Mouse (Mus musculus) myocyte (in vitro differentiated cells): Measurements from ENCODE around the gene Mapkapk3. TPM values are rescaled to one million over a fixed set of nuclear protein-coding genes. Genes with fewer than 3 reads are reported as not detected.

Source experiments
- H3K27me3 ChIP-seq: one replicate; pipeline ENCODE4 v1.6.1; 2011; ENCODE audit not compliant: control insufficient read depth, insufficient read depth, insufficient read length
- H3K36me3 ChIP-seq: one replicate; pipeline ENCODE4 v1.6.1; 2011; ENCODE audit not compliant: control insufficient read depth, insufficient read depth
- H3K4me2 ChIP-seq: one replicate; pipeline ENCODE4 v1.6.1; 2011; ENCODE audit warnings: low read depth, control low read depth
- H3K4me3 ChIP-seq: one replicate; pipeline ENCODE4 v1.5.1; 2011; ENCODE audit warnings: mild to moderate bottlenecking, control low read depth, moderate library complexity
- H3K79me2 ChIP-seq: one replicate; pipeline ENCODE4 v1.6.1; 2011; ENCODE audit not compliant: control insufficient read depth, insufficient read depth
- H3ac ChIP-seq: one replicate; pipeline ENCODE4 v1.6.1; 2011; ENCODE audit not compliant: control insufficient read depth, insufficient read length
- CEBPB ChIP-seq: IDR thresholded peaks from 2 replicates; pipeline ENCODE4 v1.6.1; 2011; ENCODE audit warnings: mild to moderate bottlenecking, moderate library complexity; ENCODE audit not compliant: poor library complexity, insufficient read depth, severe bottlenecking
- E2F4 ChIP-seq: IDR thresholded peaks from one replicate; pipeline ENCODE4 v1.6.1; 2011; ENCODE audit warnings: mild to moderate bottlenecking, control low read depth, moderate library complexity; ENCODE audit not compliant: insufficient read depth
- MAX ChIP-seq: IDR thresholded peaks from one replicate; pipeline ENCODE4 v1.6.1; 2011; ENCODE audit warnings: low read depth, mild to moderate bottlenecking, control low read depth
- MYOD1 ChIP-seq, 3 experiments: IDR thresholded peaks; one replicate each; pipeline ENCODE4 v1.6.1; 2011; ENCODE audit warnings: control low read depth in 2 of 3, low read depth in 2 of 3, mild to moderate bottlenecking in 2 of 3, moderate library complexity in 1 of 3; ENCODE audit not compliant: insufficient read length in 2 of 3, control insufficient read depth in 1 of 3
- MYOG ChIP-seq, 3 experiments: IDR thresholded peaks; one replicate each; pipeline ENCODE4 v1.6.1; 2011; ENCODE audit warnings: control low read depth in 2 of 3, low read depth in 2 of 3, mild to moderate bottlenecking in 2 of 3; ENCODE audit not compliant: insufficient read length in 2 of 3, control insufficient read depth in 1 of 3, insufficient read depth in 1 of 3
- POLR2A ChIP-seq: IDR thresholded peaks from one replicate; pipeline ENCODE4 v1.6.1; 2011; ENCODE audit warnings: low read depth, mild to moderate bottlenecking, control low read depth, moderate library complexity; ENCODE audit not compliant: insufficient read length
- POLR2AphosphoS2 ChIP-seq: IDR thresholded peaks from one replicate; pipeline ENCODE4 v1.6.1; 2011; ENCODE audit warnings: low read depth, control low read depth; ENCODE audit not compliant: insufficient read length
- REST ChIP-seq: IDR thresholded peaks from one replicate; pipeline ENCODE4 v1.6.1; 2011; ENCODE audit warnings: mild to moderate bottlenecking, control low read depth, moderate library complexity; ENCODE audit not compliant: insufficient read depth, insufficient read length
- SRF ChIP-seq: IDR thresholded peaks from one replicate; pipeline ENCODE4 v1.6.1; 2011; ENCODE audit warnings: low read depth; ENCODE audit not compliant: control insufficient read depth, insufficient read length
- TCF12 ChIP-seq: IDR thresholded peaks from one replicate; pipeline ENCODE4 v1.6.1; 2011; ENCODE audit warnings: mild to moderate bottlenecking, control low read depth; ENCODE audit not compliant: poor library complexity, insufficient read depth, severe bottlenecking
- TCF3 ChIP-seq: IDR thresholded peaks from one replicate; pipeline ENCODE4 v1.6.1; 2011; ENCODE audit warnings: low read depth, control low read depth; ENCODE audit not compliant: insufficient read length
- USF1 ChIP-seq: IDR thresholded peaks from one replicate; pipeline ENCODE4 v1.6.1; 2011; ENCODE audit warnings: low read depth, mild to moderate bottlenecking, control low read depth, moderate library complexity
- polyA plus RNA-seq: library from polyadenylated mRNA; unstranded; fragments of >200 nt; fragmentation: generic; extraction: Trizol; gene quantifications from one replicate; pipeline ENCODE4 v1.2.1, GENCODE M21; 2012; ENCODE audit warnings: missing spikeins

Mapkapk3 gene
- polyA plus RNA-seq, 1 experiment = 3.9 TPM

DNA sequence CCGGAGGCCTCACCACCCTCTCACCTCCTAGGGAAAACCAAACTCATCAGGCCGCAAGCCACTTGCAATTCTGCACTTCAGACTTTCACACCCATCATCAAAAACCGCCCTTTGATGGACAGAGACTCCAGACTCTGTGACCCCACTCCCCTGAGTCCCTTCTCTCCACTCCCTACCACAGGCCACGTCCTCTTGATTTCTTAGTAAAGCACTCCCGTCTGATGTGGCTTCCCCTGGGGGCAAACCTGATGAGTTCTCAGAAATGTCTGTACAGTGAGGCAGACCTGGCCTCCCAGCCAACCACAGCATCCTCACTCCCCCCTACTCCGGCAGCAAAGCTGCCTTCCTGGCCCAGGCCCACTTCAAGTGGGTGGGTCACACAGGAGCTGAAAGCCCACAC, 44.7 kb upstream of the Mapkapk3 start:
- Histone ChIP-seq H3K36me3 (no peaks in the 10 kb centered on the region), H3ac (no peak overlapping the region), H3K4me2 (no peak overlapping the region), H3K4me3 (no peak overlapping the region), H3K27me3 (no peaks in the 10 kb centered on the region), H3K79me2 (no peaks in the 10 kb centered on the region)
- no peak for TF ChIP-seq USF1
- TF ChIP-seq CEBPB = no peak
- no peak for TF ChIP-seq MYOD1 (IDR thresholded peaks at IDR 0.05; ENCODE audit: control insufficient read depth in 1 of 3, insufficient read length in 2 of 3, low read depth in 2 of 3)
- no peak for TF ChIP-seq SRF
- no peak for TF ChIP-seq POLR2AphosphoS2
- TF ChIP-seq TCF3 = no peak
- no peak for TF ChIP-seq POLR2A
- TF ChIP-seq E2F4 = no peak
- TF ChIP-seq TCF12 = no peak

DNA sequence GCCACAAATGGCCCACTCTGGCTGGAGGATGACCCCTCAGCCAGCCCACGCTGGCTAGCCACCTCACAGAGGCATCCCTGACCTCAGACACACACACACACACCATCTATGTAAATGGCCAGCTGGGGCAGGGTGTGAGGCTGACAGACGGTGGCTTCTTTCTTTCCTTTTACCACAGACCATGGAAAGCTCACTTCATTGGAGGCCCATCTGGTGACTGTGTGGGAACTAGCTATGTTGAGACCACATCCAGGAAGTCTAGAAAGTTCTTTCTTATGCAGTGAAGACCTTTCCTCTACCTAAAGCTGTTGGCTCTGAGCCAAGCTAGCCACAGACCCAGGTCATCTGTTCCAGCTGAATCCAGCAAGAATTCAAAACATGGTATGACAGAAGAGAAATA, 44.0 kb upstream of the Mapkapk3 start:
- Histone ChIP-seq H3ac (no peak overlapping the region), H3K4me2 (no peak overlapping the region), H3K4me3 (no peak overlapping the region), H3K36me3 (no peaks in the 10 kb centered on the region), H3K27me3 (no peaks in the 10 kb centered on the region), H3K79me2 (no peaks in the 10 kb centered on the region)
- TF ChIP-seq MAX (no peak), TCF3 (no peak), MYOD1 (IDR thresholded peaks at IDR 0.05; ENCODE audit: control insufficient read depth in 1 of 3, insufficient read length in 2 of 3, low read depth in 2 of 3) (no peak), E2F4 (no peak), POLR2A (no peak), USF1 (no peak), REST (no peak), MYOG (IDR thresholded peaks at IDR 0.05; ENCODE audit: control insufficient read depth in 1 of 3, insufficient read depth in 1 of 3, insufficient read length in 2 of 3, low read depth in 2 of 3) (no peak), SRF (no peak), CEBPB (no peak), TCF12 (no peak), POLR2AphosphoS2 (no peak)

DNA sequence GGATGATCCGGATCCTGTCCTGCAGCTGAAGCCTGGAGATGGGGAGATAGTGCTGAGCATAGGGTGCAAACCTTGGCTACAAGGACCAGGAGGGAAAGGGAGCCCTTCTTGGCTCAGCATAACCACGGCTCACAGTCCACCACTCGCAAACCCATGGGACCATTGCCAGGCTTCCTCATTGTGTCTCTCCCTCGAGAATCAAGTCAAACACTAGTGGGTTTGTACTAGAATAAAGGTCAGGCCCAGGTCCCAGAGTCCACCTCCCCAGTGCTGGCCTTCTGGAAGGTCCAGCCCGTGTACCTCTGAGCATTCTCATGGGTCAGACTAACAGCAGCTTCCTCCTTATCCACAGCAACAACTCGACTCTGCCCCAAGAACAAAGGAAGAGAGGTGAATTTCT, 41.1 kb upstream of the Mapkapk3 start:
- Histone ChIP-seq H3K4me2 (no peak overlapping the region), H3K4me3 (no peak overlapping the region), H3ac (no peak overlapping the region), H3K36me3 (no peaks in the 10 kb centered on the region), H3K27me3 (no peaks in the 10 kb centered on the region), H3K79me2 (no peaks in the 10 kb centered on the region)
- TF ChIP-seq MAX = no peak
- no peak for TF ChIP-seq SRF

DNA sequence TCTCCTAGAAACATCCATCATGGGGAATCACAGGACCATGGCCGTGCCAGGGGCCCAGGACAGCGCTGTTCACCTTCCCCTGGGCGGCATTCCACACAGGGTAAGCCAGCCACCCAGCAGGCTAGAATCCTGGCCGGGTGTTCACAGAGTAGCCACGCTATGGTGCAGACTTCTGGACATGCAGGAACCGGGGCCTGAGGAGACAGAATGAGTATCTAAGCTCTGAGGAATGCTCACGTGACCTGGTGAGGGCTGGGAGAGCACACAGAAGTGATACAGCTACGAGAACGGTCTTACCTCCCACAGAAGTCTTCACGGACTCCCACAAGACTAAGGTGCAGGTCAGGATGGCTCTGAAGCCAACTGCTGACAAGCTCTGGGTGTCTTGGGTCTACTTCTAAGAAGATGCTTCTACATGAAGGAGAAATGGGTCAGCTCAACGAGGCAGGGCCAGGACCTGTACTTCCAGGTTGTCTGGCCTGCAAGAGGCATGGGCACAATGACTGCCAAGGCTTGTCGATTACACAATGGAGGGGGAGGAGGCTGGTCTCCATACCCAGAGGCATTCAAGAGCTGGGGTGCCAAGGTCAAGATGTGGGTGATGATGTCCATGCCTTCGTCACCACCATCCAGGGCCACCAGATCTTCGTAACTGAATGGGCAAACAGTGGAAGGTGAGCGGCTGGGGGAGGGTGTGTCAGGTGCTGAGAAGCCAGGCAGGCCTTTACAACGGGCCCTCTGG, 38.4 kb upstream of the Mapkapk3 start:
- no peak for TF ChIP-seq MYOG (IDR thresholded peaks at IDR 0.05; ENCODE audit: control insufficient read depth in 1 of 3, insufficient read depth in 1 of 3, insufficient read length in 2 of 3, low read depth in 2 of 3)

GRCm38 (mm10) chr9:107325904-107326303, 36.2 kb upstream of the Mapkapk3 start:
- no peak overlapping the region for H3K4me3 ChIP-seq
- no peaks in the 10 kb centered on the region for H3K79me2 ChIP-seq
- TF ChIP-seq SRF (no peak), MYOG (IDR thresholded peaks at IDR 0.05; ENCODE audit: control insufficient read depth in 1 of 3, insufficient read depth in 1 of 3, insufficient read length in 2 of 3, low read depth in 2 of 3) (peak; percentile 38 to 90 (median 57)), MYOD1 (IDR thresholded peaks at IDR 0.05; ENCODE audit: control insufficient read depth in 1 of 3, insufficient read length in 2 of 3, low read depth in 2 of 3) (peak in 2 of 3 experiments; percentile 53 to 67), TCF3 (no peak)
- no peak overlapping the region for H3ac ChIP-seq
- H3K4me2 ChIP-seq = no peak overlapping the region
- no peaks in the 10 kb centered on the region for H3K27me3 ChIP-seq
- H3K36me3 ChIP-seq = no peaks in the 10 kb centered on the region

More for the DNA sequence above, 38.4 kb upstream of the Mapkapk3 start:
- Histone ChIP-seq H3K36me3 (no peaks in the 10 kb centered on the region), H3K4me2 (no peak overlapping the region), H3ac (no peak overlapping the region), H3K27me3 (no peaks in the 10 kb centered on the region), H3K79me2 (no peaks in the 10 kb centered on the region), H3K4me3 (no peak overlapping the region)
